Mouse (Mus musculus) midbrain, embryonic 16.5 days (tissue): ENCODE measurements around the gene H2al3. TPM values are rescaled to one million over a fixed set of nuclear protein-coding genes. Genes with fewer than 3 reads are reported as not detected.

ENCODE experiments used
- polyA plus RNA-seq: library from polyadenylated mRNA; unstranded; fragments of >200 nt; fragmentation: Nextera tagmentation; extraction: Ambion mirVana; gene quantifications from 2 replicates; pipeline ENCODE4 v1.2.1, GENCODE M21; 2015

Gene H2al3
- polyA plus RNA-seq, 1 experiment from 2014 or later: not detected

Other genes starting within 250 kb of the H2al3 start
- gene Dynlt3, start 186.7 kb upstream of the H2al3 start, polyA plus RNA-seq: 40.4 and 45.1 TPM in 2 replicates
- not detected in 2 replicates for gene Hypm, start 2.8 kb upstream of the H2al3 start, polyA plus RNA-seq
- gene Sytl5, start 35.9 kb downstream of the H2al3 start, polyA plus RNA-seq: 0.17 and 0.48 TPM in 2 replicates